Mouse (Mus musculus): Measurements from ENCODE around the gene Matk. TPM values are rescaled to one million over a fixed set of nuclear protein-coding genes. Genes with fewer than 3 reads are reported as not detected.
A peak's percentile ranks its signal among the peaks of the same experiment; 100 is the strongest.

Gene Matk
- polyA plus RNA-seq, 1 experiment from 2014 or later, result 1.9 TPM

- Histone ChIP-seq H3K36me3 (replicated peaks) (peaks cover 32% of the 10 kb centered on the region), H3K27me3 (no peaks in the 10 kb centered on the region), H3K9me3 (replicated peaks) (no peaks in the 10 kb centered on the region), H3K4me3 (replicated peaks) (no peak overlapping the region), H3K4me1 (replicated peaks) (peaks cover 64% of the 10 kb centered on the region), H3K9ac (no peak overlapping the region), H3K4me2 (peak overlapping the region; percentile 4; the same call in 1 of the 2 replicates), H3K27ac (replicated peaks) (peak overlapping the region; percentile 56; the same call in 1 of the 2 replicates)
- no peak for ATAC-seq (ENCODE audit: insufficient read depth)
- WGBS (ENCODE audit: insufficient replicate concordance), result 36% methylated on average over 7 of the region's 7 CpGs
Observed at GRCm38 (mm10) chr10:81303761-81304160, 51.0 kb downstream of the Matk start.

- Histone ChIP-seq H3K4me3 (replicated peaks) (no peak overlapping the region), H3K27ac (replicated peaks) (no peak overlapping the region), H3K4me1 (replicated peaks) (peaks cover 54% of the 10 kb centered on the region), H3K9me3 (replicated peaks) (no peaks in the 10 kb centered on the region), H3K27me3 (no peaks in the 10 kb centered on the region), H3K36me3 (replicated peaks) (peaks cover 42% of the 10 kb centered on the region), H3K4me2 (peak overlapping the region; percentile 30; the same call in 1 of the 2 replicates), H3K9ac (no peak overlapping the region)
- 16% methylated on average over 7 of the region's 9 CpGs for WGBS (ENCODE audit: insufficient replicate concordance)
- ATAC-seq (ENCODE audit: insufficient read depth), result no peak
Observed at GRCm38 (mm10) chr10:81304597-81305238, 52.0 kb downstream of the Matk start.

GRCm38 (mm10) chr10:81305663-81306062, 52.9 kb downstream of the Matk start:
- peaks cover 51% of the 10 kb centered on the region for H3K36me3 ChIP-seq (replicated peaks)

GRCm38 (mm10) chr10:81306173-81306668, 53.5 kb downstream of the Matk start:
- Histone ChIP-seq H3K4me1 (replicated peaks) (peaks cover 39% of the 10 kb centered on the region), H3K4me2 (no peak overlapping the region), H3K4me3 (replicated peaks) (no peak overlapping the region), H3K27me3 (no peaks in the 10 kb centered on the region), H3K36me3 (replicated peaks) (peaks cover 57% of the 10 kb centered on the region), H3K9me3 (replicated peaks) (no peaks in the 10 kb centered on the region), H3K9ac (no peak overlapping the region), H3K27ac (replicated peaks) (no peak overlapping the region)
- 81% methylated on average over 12 of the region's 12 CpGs for WGBS (ENCODE audit: insufficient replicate concordance)
- ATAC-seq (ENCODE audit: insufficient read depth), result no peak

More at GRCm38 (mm10) chr10:81305663-81306062, 52.9 kb downstream of the Matk start:
- Histone ChIP-seq H3K9ac (no peak overlapping the region), H3K4me2 (no peak overlapping the region), H3K27me3 (no peaks in the 10 kb centered on the region), H3K4me3 (replicated peaks) (no peak overlapping the region), H3K9me3 (replicated peaks) (no peaks in the 10 kb centered on the region), H3K4me1 (replicated peaks) (peaks cover 45% of the 10 kb centered on the region), H3K27ac (replicated peaks) (no peak overlapping the region)
- ATAC-seq (ENCODE audit: insufficient read depth), result no peak
- WGBS (ENCODE audit: insufficient replicate concordance), result 85% methylated on average over 14 of the region's 14 CpGs

- WGBS (ENCODE audit: insufficient replicate concordance), result 79% methylated on average over 21 of the region's 21 CpGs
- Histone ChIP-seq H3K9me3 (replicated peaks) (no peaks in the 10 kb centered on the region), H3K27me3 (no peaks in the 10 kb centered on the region), H3K9ac (no peak overlapping the region), H3K4me2 (no peak overlapping the region), H3K27ac (replicated peaks) (no peak overlapping the region), H3K36me3 (replicated peaks) (peaks cover 65% of the 10 kb centered on the region), H3K4me3 (replicated peaks) (no peak overlapping the region), H3K4me1 (replicated peaks) (peaks cover 31% of the 10 kb centered on the region)
- no peak for ATAC-seq (ENCODE audit: insufficient read depth)
Observed at GRCm38 (mm10) chr10:81306837-81307682, 54.3 kb downstream of the Matk start.

GRCm38 (mm10) chr10:81309571-81309970, 56.8 kb downstream of the Matk start:
- no peak for ATAC-seq (ENCODE audit: insufficient read depth)
- H3K4me1 ChIP-seq (replicated peaks), result peaks cover 6% of the 10 kb centered on the region
- H3K27me3 ChIP-seq, result no peaks in the 10 kb centered on the region
- peaks cover 90% of the 10 kb centered on the region for H3K36me3 ChIP-seq (replicated peaks)
- H3K9ac ChIP-seq, result no peak overlapping the region
- H3K4me3 ChIP-seq (replicated peaks), result no peak overlapping the region
- no peaks in the 10 kb centered on the region for H3K9me3 ChIP-seq (replicated peaks)
- WGBS (ENCODE audit: insufficient replicate concordance), result 71% methylated on average over 5 of the region's 5 CpGs
- H3K4me2 ChIP-seq, result no peak overlapping the region
- H3K27ac ChIP-seq (replicated peaks), result no peak overlapping the region

Small RNAs within 50 kb of the gene (microRNA-seq; reads per million reads assigned to microRNA genes)
- 5.1 reads per million, percentile 17 among the genes with 10 or more reads in this experiment for gene Mir3057

Other genes starting within 250 kb of the Matk start
- 0.36 and 0.41 TPM in 2 replicates for gene Gng7, start 238.0 kb upstream of the Matk start, polyA plus RNA-seq (2015; fragmentation: Nextera tagmentation; extraction: Ambion mirVana)
- 0.07 TPM in 1 of 2 replicates, not detected in the other for gene Diras1, start 227.3 kb upstream of the Matk start, polyA plus RNA-seq (2015; fragmentation: Nextera tagmentation; extraction: Ambion mirVana)
- gene Slc39a3, start 215.5 kb upstream of the Matk start, polyA plus RNA-seq (2015; fragmentation: Nextera tagmentation; extraction: Ambion mirVana), result 5.6 and 6.5 TPM in 2 replicates
- 57.0 and 62.9 TPM in 2 replicates for gene Sgta, start 192.8 kb upstream of the Matk start, polyA plus RNA-seq (2015; fragmentation: Nextera tagmentation; extraction: Ambion mirVana)
- 19.4 and 21.1 TPM in 2 replicates for gene Thop1, start 182.9 kb upstream of the Matk start, polyA plus RNA-seq (2015; fragmentation: Nextera tagmentation; extraction: Ambion mirVana)
- 32.9 and 36.3 TPM in 2 replicates for gene Creb3l3, start 154.1 kb upstream of the Matk start, polyA plus RNA-seq (2015; fragmentation: Nextera tagmentation; extraction: Ambion mirVana)
- 111 and 117 TPM in 2 replicates for gene Map2k2, start 147.0 kb upstream of the Matk start, polyA plus RNA-seq (2015; fragmentation: Nextera tagmentation; extraction: Ambion mirVana)
- gene Zbtb7a, start 117.7 kb upstream of the Matk start, polyA plus RNA-seq (2015; fragmentation: Nextera tagmentation; extraction: Ambion mirVana), result 47.6 and 56.9 TPM in 2 replicates
- gene Pias4, start 85.0 kb upstream of the Matk start, polyA plus RNA-seq (2015; fragmentation: Nextera tagmentation; extraction: Ambion mirVana), result 26.0 and 32.6 TPM in 2 replicates
- 270 and 306 TPM in 2 replicates for gene Eef2, start 76.3 kb upstream of the Matk start, polyA plus RNA-seq (2015; fragmentation: Nextera tagmentation; extraction: Ambion mirVana)
- gene Dapk3, start 69.9 kb upstream of the Matk start, polyA plus RNA-seq (2015; fragmentation: Nextera tagmentation; extraction: Ambion mirVana), result 16.6 and 17.8 TPM in 2 replicates
- gene 4930442H23Rik, start 69.1 kb upstream of the Matk start, polyA plus RNA-seq (2015; fragmentation: Nextera tagmentation; extraction: Ambion mirVana), result 0.07 TPM in 1 of 2 replicates, not detected in the other
- 0.09 TPM in 1 of 2 replicates, not detected in the other for gene Nmrk2, start 50.9 kb upstream of the Matk start, polyA plus RNA-seq (2015; fragmentation: Nextera tagmentation; extraction: Ambion mirVana)
- not detected in 2 replicates for gene Atcay, start 22.1 kb upstream of the Matk start, polyA plus RNA-seq (2015; fragmentation: Nextera tagmentation; extraction: Ambion mirVana)
- 0.31 TPM in 2 replicates for gene Zfr2, start 19.8 kb upstream of the Matk start, polyA plus RNA-seq (2015; fragmentation: Nextera tagmentation; extraction: Ambion mirVana)
- 78.7 and 92.2 TPM in 2 replicates for gene Mrpl54, start 14.0 kb downstream of the Matk start, polyA plus RNA-seq (2015; fragmentation: Nextera tagmentation; extraction: Ambion mirVana)
- 24.0 and 27.3 TPM in 2 replicates for gene Apba3, start 14.0 kb downstream of the Matk start, polyA plus RNA-seq (2015; fragmentation: Nextera tagmentation; extraction: Ambion mirVana)
- gene Tjp3, start 38.6 kb downstream of the Matk start, polyA plus RNA-seq (2015; fragmentation: Nextera tagmentation; extraction: Ambion mirVana), result 0.93 and 1.4 TPM in 2 replicates
- gene Pip5k1c, start 40.0 kb downstream of the Matk start, polyA plus RNA-seq (2015; fragmentation: Nextera tagmentation; extraction: Ambion mirVana), result 13.4 and 15.2 TPM in 2 replicates
- 24.3 and 29.5 TPM in 2 replicates for gene Cactin, start 68.2 kb downstream of the Matk start, polyA plus RNA-seq (2015; fragmentation: Nextera tagmentation; extraction: Ambion mirVana)
- gene Tbxa2r, start 75.8 kb downstream of the Matk start, polyA plus RNA-seq (2015; fragmentation: Nextera tagmentation; extraction: Ambion mirVana), result 4.0 and 5.0 TPM in 2 replicates
- gene Gipc3, start 90.3 kb downstream of the Matk start, polyA plus RNA-seq (2015; fragmentation: Nextera tagmentation; extraction: Ambion mirVana), result not detected in 2 replicates
- 22.3 and 22.6 TPM in 2 replicates for gene Hmg20b, start 97.5 kb downstream of the Matk start, polyA plus RNA-seq (2015; fragmentation: Nextera tagmentation; extraction: Ambion mirVana)
- gene Mfsd12, start 104.6 kb downstream of the Matk start, polyA plus RNA-seq (2015; fragmentation: Nextera tagmentation; extraction: Ambion mirVana), result 15.0 and 16.5 TPM in 2 replicates
- gene 4930404N11Rik, start 112.9 kb downstream of the Matk start, polyA plus RNA-seq (2015; fragmentation: Nextera tagmentation; extraction: Ambion mirVana), result 2.3 and 2.9 TPM in 2 replicates
- gene Fzr1, start 125.6 kb downstream of the Matk start, polyA plus RNA-seq (2015; fragmentation: Nextera tagmentation; extraction: Ambion mirVana), result 127 and 147 TPM in 2 replicates
- gene Dohh, start 131.5 kb downstream of the Matk start, polyA plus RNA-seq (2015; fragmentation: Nextera tagmentation; extraction: Ambion mirVana), result 50.9 and 56.2 TPM in 2 replicates
- gene Gm48551, start 131.5 kb downstream of the Matk start, polyA plus RNA-seq (2015; fragmentation: Nextera tagmentation; extraction: Ambion mirVana), result 0.75 and 0.88 TPM in 2 replicates
- gene Gm48552, start 136.1 kb downstream of the Matk start, polyA plus RNA-seq (2015; fragmentation: Nextera tagmentation; extraction: Ambion mirVana), result 0.56 TPM in 1 of 2 replicates, not detected in the other
- gene Smim24, start 140.1 kb downstream of the Matk start, polyA plus RNA-seq (2015; fragmentation: Nextera tagmentation; extraction: Ambion mirVana), result 1.9 and 2.3 TPM in 2 replicates
- 9.5 and 11.5 TPM in 2 replicates for gene Nfic, start 202.7 kb downstream of the Matk start, polyA plus RNA-seq (2015; fragmentation: Nextera tagmentation; extraction: Ambion mirVana)
- 0.02 TPM in 1 of 2 replicates, not detected in the other for gene Celf5, start 229.8 kb downstream of the Matk start, polyA plus RNA-seq (2015; fragmentation: Nextera tagmentation; extraction: Ambion mirVana)
- 43.7 and 52.0 TPM in 2 replicates for gene Ncln, start 243.5 kb downstream of the Matk start, polyA plus RNA-seq (2015; fragmentation: Nextera tagmentation; extraction: Ambion mirVana)
- gene S1pr4, start 247.2 kb downstream of the Matk start, polyA plus RNA-seq (2015; fragmentation: Nextera tagmentation; extraction: Ambion mirVana), result 4.1 and 5.4 TPM in 2 replicates

Data from liver, embryonic 15.5 days (tissue).